Mouse (Mus musculus) CH12.LX (cell line): ENCODE results near the gene Tradd. TPM values are rescaled to one million over a fixed set of nuclear protein-coding genes. Genes with fewer than 3 reads are reported as not detected.

Source experiments
- DNase-seq: peaks from one replicate; pipeline ENCODE4 v3.0.0-alpha.2; 2013; ENCODE audit errors: extremely low read depth
- H3K27ac ChIP-seq: 2 replicates; pipeline ENCODE4 v1.5.1; 2012; ENCODE audit warnings: low read depth, mild to moderate bottlenecking, control low read depth, moderate library complexity; ENCODE audit not compliant: insufficient read depth
- H3K27me3 ChIP-seq: replicated peaks from 2 replicates; pipeline ENCODE3; 2012; ENCODE audit warnings: inconsistent platforms
- H3K36me3 ChIP-seq, 2 experiments: replicated peaks in 1 of 2; 2 replicates each; pipeline versions ENCODE3 to v1.6.1; 2012; ENCODE audit warnings: inconsistent platforms in 1 of 2, low read length in 1 of 2, mild to moderate bottlenecking in 1 of 2, mixed read lengths in 1 of 2, moderate library complexity in 1 of 2; ENCODE audit not compliant: control insufficient read depth in 1 of 2, insufficient read depth in 1 of 2
- H3K4me1 ChIP-seq, 2 experiments: 2 replicates each; pipeline ENCODE4 v1.6.1; 2012; ENCODE audit warnings: inconsistent platforms in 1 of 2, moderate library complexity in 1 of 2; ENCODE audit not compliant: insufficient read depth in 2 of 2, control insufficient read depth in 1 of 2
- H3K4me2 ChIP-seq: 2 replicates; pipeline ENCODE4 v1.6.1; 2012; ENCODE audit warnings: low read depth, mild to moderate bottlenecking, control low read depth; ENCODE audit not compliant: poor library complexity, insufficient read depth, severe bottlenecking
- H3K4me3 ChIP-seq, 3 experiments: fragments of 150-350 bp in 1 of 3; sonication (generic) in 1 of 3; replicated peaks in 1 of 3; 2 replicates each; pipeline versions ENCODE3 to v1.5.1; 2011 to 2012; ENCODE audit warnings: low read depth in 2 of 3, low read length in 2 of 3, mild to moderate bottlenecking in 2 of 3, moderate library complexity in 2 of 3, control low read depth in 1 of 3, improper control_type of control experiment in 1 of 3, inconsistent platforms in 1 of 3, mixed read lengths in 1 of 3; ENCODE audit not compliant: poor library complexity in 1 of 3
- H3K79me2 ChIP-seq: replicated peaks from 2 replicates; pipeline ENCODE4 v1.6.1; 2012; ENCODE audit warnings: mild to moderate bottlenecking, moderate library complexity; ENCODE audit not compliant: control insufficient read depth, poor library complexity, insufficient read depth, severe bottlenecking; ENCODE audit errors: extremely low read depth
- H3K9ac ChIP-seq: 2 replicates; pipeline ENCODE4 v1.6.1; 2012; ENCODE audit warnings: low read depth, mild to moderate bottlenecking, control low read depth, moderate library complexity; ENCODE audit not compliant: insufficient read depth
- H3K9me3 ChIP-seq: replicated peaks from 2 replicates; pipeline ENCODE3; 2012; ENCODE audit warnings: low read length, inconsistent platforms, mixed read lengths
- CHD1 ChIP-seq: IDR thresholded peaks from 2 replicates; pipeline ENCODE4 v1.6.1; 2012; ENCODE audit warnings: low read depth, low read length, improper control_type of control experiment, inconsistent platforms
- CHD2 ChIP-seq: IDR thresholded peaks from 2 replicates; pipeline ENCODE4 v1.6.1; 2011; ENCODE audit warnings: low read length, improper control_type of control experiment
- CTCF ChIP-seq, 2 experiments: IDR thresholded peaks in 1 of 2; conservative IDR thresholded peaks in 1 of 2; 2 replicates each; pipeline ENCODE4 v1.5.1; 2011 to 2012; ENCODE audit warnings: low read depth in 2 of 2, low read length in 2 of 2, improper control_type of control experiment in 1 of 2, inconsistent platforms in 1 of 2, mild to moderate bottlenecking in 1 of 2, moderate library complexity in 1 of 2
- ELF1 ChIP-seq: IDR thresholded peaks from 2 replicates; pipeline ENCODE4 v1.6.1; 2014; ENCODE audit warnings: low read depth, mild to moderate bottlenecking, inconsistent platforms, low read length, improper control_type of control experiment
- KAT2A ChIP-seq: IDR thresholded peaks from 2 replicates; pipeline ENCODE4 v1.6.1; 2012; ENCODE audit warnings: low read length, improper control_type of control experiment, inconsistent platforms; ENCODE audit not compliant: insufficient replicate concordance
- MAX ChIP-seq: IDR thresholded peaks from 2 replicates; pipeline ENCODE4 v1.6.1; 2011; ENCODE audit warnings: low read length, improper control_type of control experiment
- MAZ ChIP-seq: IDR thresholded peaks from 2 replicates; pipeline ENCODE4 v1.6.1; 2012; ENCODE audit warnings: low read depth, mild to moderate bottlenecking, inconsistent platforms, low read length, improper control_type of control experiment, moderate library complexity
- MEF2A ChIP-seq: IDR thresholded peaks from 2 replicates; pipeline ENCODE4 v1.6.1; 2014; ENCODE audit warnings: low read depth, mild to moderate bottlenecking, inconsistent platforms, low read length, improper control_type of control experiment, borderline replicate concordance
- MXI1 ChIP-seq: IDR thresholded peaks from 2 replicates; pipeline ENCODE4 v1.6.1; 2011; ENCODE audit warnings: mild to moderate bottlenecking, low read depth, low read length, improper control_type of control experiment
- MYC ChIP-seq: IDR thresholded peaks from 2 replicates; pipeline ENCODE4 v1.6.1; 2011; ENCODE audit warnings: low read depth, mild to moderate bottlenecking, improper control_type of control experiment, low read length
- NELFE ChIP-seq: IDR thresholded peaks from 2 replicates; pipeline ENCODE4 v1.6.1; 2011; ENCODE audit warnings: low read depth, low read length, improper control_type of control experiment
- PAX5 ChIP-seq: IDR thresholded peaks from 2 replicates; pipeline ENCODE4 v1.6.1; 2012; ENCODE audit warnings: low read length, inconsistent platforms, mixed read lengths
- POLR2A ChIP-seq: IDR thresholded peaks from 2 replicates; pipeline ENCODE4 v1.6.1; 2011; ENCODE audit warnings: low read depth, mild to moderate bottlenecking, improper control_type of control experiment, low read length
- RAD21 ChIP-seq: IDR thresholded peaks from 2 replicates; pipeline ENCODE4 v1.6.1; 2011; ENCODE audit warnings: low read depth, mild to moderate bottlenecking, low read length, improper control_type of control experiment, moderate library complexity
- SIN3A ChIP-seq: IDR thresholded peaks from 2 replicates; pipeline ENCODE4 v1.6.1; 2012; ENCODE audit warnings: low read length, improper control_type of control experiment, inconsistent platforms
- TBP ChIP-seq: conservative IDR thresholded peaks from 2 replicates; pipeline ENCODE4 v1.6.1; 2011; ENCODE audit warnings: low read depth, low read length, improper control_type of control experiment
- TCF12 ChIP-seq: IDR thresholded peaks from 2 replicates; pipeline ENCODE4 v1.6.1; 2014; ENCODE audit warnings: low read depth, mild to moderate bottlenecking, inconsistent platforms, low read length, improper control_type of control experiment
- UBTF ChIP-seq: IDR thresholded peaks from 2 replicates; pipeline ENCODE4 v1.6.1; 2012; ENCODE audit warnings: low read depth, mild to moderate bottlenecking, inconsistent platforms, low read length, improper control_type of control experiment, moderate library complexity
- USF1 ChIP-seq: IDR thresholded peaks from 2 replicates; pipeline ENCODE4 v1.6.1; 2014; ENCODE audit warnings: low read depth, mild to moderate bottlenecking, inconsistent platforms, low read length, improper control_type of control experiment
- ZNF384 ChIP-seq: IDR thresholded peaks from 2 replicates; pipeline ENCODE4 v1.6.1; 2012; ENCODE audit warnings: low read depth, low read length, improper control_type of control experiment, inconsistent platforms
- dilution Hi-C: fragments of 300-500 bp; cut with MboI; formaldehyde crosslinking; loops from 2 replicates; pipeline ENCODE4 v1.14.3; 2020; ENCODE audit warnings: low sequenced_read_pairs; ENCODE audit not compliant: extremely low pct_unique_long_range_greater_than_20kb, extremely low pct_ligation_motif_present
- in situ Hi-C: fragments of 300-500 bp; cut with MboI; formaldehyde crosslinking; loops from 3 replicates; pipeline ENCODE4 v1.14.3; 2019; ENCODE audit warnings: low sequenced_read_pairs, low pct_ligation_motif_present, low pct_unique_long_range_greater_than_20kb, mixed read lengths
- polyA plus RNA-seq: library from polyadenylated mRNA; unstranded; fragments of >175 nt; gene quantifications from 2 replicates; pipeline ENCODE4 v1.2.1, GENCODE M21; 2012; ENCODE audit warnings: low read depth; ENCODE audit not compliant: insufficient read length
- total RNA-seq, 2 experiments: library from RNA; depleted of rRNA; stranded (reverse); fragments of 300-350 nt in 1 of 2; fragments of >200 nt in 1 of 2; gene quantifications; 2 replicates each; pipeline ENCODE4 v1.2.3; 2012 to 2014

The Tradd gene
- total and polyA plus RNA-seq, 3 experiments, result 18.6 to 30.8 (median 20.4) TPM

- Histone ChIP-seq H3K9ac (peak overlapping the region; percentile 64), H3K4me1 (peaks cover 4 to 40% of the 10 kb centered on the region in 2 experiments; a peak in 3 of 4 replicates), H3K79me2 (no peaks in the 10 kb centered on the region), H3K4me2 (peak overlapping the region; percentile 52), H3K4me3 (peak overlapping the region; percentile 79 to 86 (median 83)), H3K27ac (peak overlapping the region; percentile 13; the same call in 1 of the 2 replicates), H3K36me3 (peaks cover 22 to 38% of the 10 kb centered on the region in 2 experiments), H3K9me3 (peaks cover 23% of the 10 kb centered on the region), H3K27me3 (no peaks in the 10 kb centered on the region)
- dilution Hi-C loops (no loop called here), in situ Hi-C loops (no loop called here)
- TF ChIP-seq MYC (0 out of 2 replicates have a peak, but pooled peaks have one; percentile 46), CHD2 (no peak), MAZ (0 out of 2 replicates have a peak, but pooled peaks have one; percentile 55), MAX (peak; percentile 55; the same call in 1 of the 2 replicates), MXI1 (peak; percentile 86), USF1 (no peak), TCF12 (0 out of 2 replicates have a peak, but pooled peaks have one; percentile 38), POLR2A (peak; percentile 56; the same call in 1 of the 2 replicates), TBP (0 out of 2 replicates have a peak, but pooled peaks have one; percentile 42), KAT2A (no peak), MEF2A (0 out of 2 replicates have a peak, but pooled peaks have one; percentile 11), CHD1 (0 out of 2 replicates have a peak, but pooled peaks have one; percentile 36), SIN3A (peak; percentile 92), NELFE (peak; percentile 53; the same call in 1 of the 2 replicates), ELF1 (peak; percentile 86), PAX5 (no peak)
- DNase-seq, result peak; percentile 81
These were observed 719 bp upstream of the Tradd start for GRCm38 (mm10) chr8:105265128-105265527.

DNA sequence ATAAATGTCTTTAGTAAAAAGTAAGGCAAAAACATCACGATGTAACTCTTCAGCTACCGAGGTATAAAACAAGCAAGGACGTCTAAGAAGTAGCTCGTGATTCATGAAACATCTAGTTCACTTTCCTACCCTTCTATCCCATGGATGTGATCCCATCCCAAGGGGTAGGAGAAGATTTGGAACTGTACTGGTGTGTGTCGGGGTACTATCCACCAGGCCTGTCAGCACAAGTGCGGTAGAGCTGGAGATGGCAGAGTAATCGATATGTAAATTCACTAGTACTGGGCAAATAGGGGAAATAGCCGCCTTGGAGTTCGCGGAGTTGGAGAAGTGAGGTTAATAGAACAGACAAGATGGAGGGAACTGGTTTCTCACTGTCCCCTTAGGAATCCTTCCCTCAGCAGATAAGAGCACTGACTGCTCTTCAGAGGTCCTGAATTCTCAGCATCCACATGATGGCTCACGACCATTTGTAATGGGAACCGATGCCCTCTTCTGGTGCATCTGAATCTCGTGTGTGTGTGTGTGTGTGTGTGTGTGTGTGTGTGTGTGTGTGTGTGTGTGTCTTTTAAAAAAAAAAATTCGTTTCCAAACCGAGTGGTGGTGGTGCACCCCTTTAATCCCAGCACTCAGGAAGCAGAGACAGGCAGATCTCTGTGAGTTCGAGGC lies 1.0 kb downstream of the Tradd start:
- H3K9me3 ChIP-seq, result peaks cover 11% of the 10 kb centered on the region
- no peaks in the 10 kb centered on the region for H3K79me2 ChIP-seq
- DNase-seq, result no peak
- no peak overlapping the region for H3K27ac ChIP-seq
- 0 out of 2 replicates have a peak overlapping the region, but pooled peaks have one; percentile 54 for H3K9ac ChIP-seq
- no peaks in the 10 kb centered on the region for H3K27me3 ChIP-seq
- no peak for TF ChIP-seq CHD1
- TF ChIP-seq ZNF384, result peak; percentile 47
- no peak for TF ChIP-seq RAD21
- TF ChIP-seq CTCF (conservative IDR thresholded peaks at IDR 0.05 in 1 of 2, IDR thresholded peaks at IDR 0.05 in 1 of 2; ENCODE audit: low read depth in 2 of 2, low read length in 2 of 2), result peak in 1 of 2 experiments; percentile 25; a peak in 1 of 4 replicates
- TF ChIP-seq CHD2, result no peak
- no peak for TF ChIP-seq UBTF
- no peak for TF ChIP-seq TBP
- dilution Hi-C loops (no loop called here), in situ Hi-C loops (no loop called here)
- peaks cover 29 to 36% of the 10 kb centered on the region in 2 experiments for H3K36me3 ChIP-seq
- H3K4me3 ChIP-seq, result peak overlapping the region in 2 of 3 experiments; percentile 83 to 86
- H3K4me2 ChIP-seq, result peak overlapping the region; percentile 85
- peaks cover 9 to 54% of the 10 kb centered on the region in 2 experiments; a peak in 3 of 4 replicates for H3K4me1 ChIP-seq
